Mouse (Mus musculus) hindbrain, embryonic 14.5 days (tissue): ENCODE data around the gene Pprc1. TPM values are rescaled to one million over a fixed set of nuclear protein-coding genes. Genes with fewer than 3 reads are reported as not detected.

Source experiments
- ATAC-seq: fragments of 200-750 bp; cut with Nextera tagmentation; 2 replicates; pipeline ENCODE4 v1.8.0; 2017; ENCODE audit warnings: moderate number of reproducible peaks, mild to moderate bottlenecking, moderate TSS enrichment, moderate library complexity; ENCODE audit not compliant: low FRiP score
- DNase-seq: peaks from one replicate; pipeline ENCODE4 v3.0.0-alpha.2; 2015; ENCODE audit warnings: low spot score
- H3K27ac ChIP-seq: fragments of 300-500 bp; sonication (generic); 2 replicates; pipeline ENCODE4 v1.5.1; 2014; ENCODE audit warnings: mild to moderate bottlenecking, moderate library complexity
- H3K27me3 ChIP-seq: fragments of 300-500 bp; sonication (generic); 2 replicates; pipeline ENCODE4 v1.6.1; 2014; ENCODE audit warnings: mild to moderate bottlenecking, low read length, mixed read lengths; ENCODE audit not compliant: control insufficient read depth, insufficient read depth
- H3K36me3 ChIP-seq: fragments of 300-500 bp; sonication (generic); replicated peaks from 2 replicates; pipeline ENCODE4 v1.6.1; 2014; ENCODE audit not compliant: control insufficient read depth, insufficient read depth
- H3K4me1 ChIP-seq: fragments of 300-500 bp; sonication (generic); replicated peaks from 2 replicates; pipeline ENCODE4 v1.6.1; 2014; ENCODE audit warnings: antibody characterized with exemption, low read length, mixed read lengths; ENCODE audit not compliant: control insufficient read depth, insufficient read depth
- H3K4me2 ChIP-seq: fragments of 300-500 bp; sonication (generic); replicated peaks from 2 replicates; pipeline ENCODE4 v1.6.1; 2014; ENCODE audit warnings: mild to moderate bottlenecking, moderate library complexity
- H3K4me3 ChIP-seq: fragments of 300-500 bp; sonication (generic); replicated peaks from 2 replicates; pipeline ENCODE4 v1.5.1; 2014; ENCODE audit warnings: mild to moderate bottlenecking, low read length
- H3K9ac ChIP-seq: fragments of 300-500 bp; sonication (generic); 2 replicates; pipeline ENCODE4 v1.6.1; 2014
- H3K9me3 ChIP-seq: fragments of 300-500 bp; sonication (generic); 2 replicates; pipeline ENCODE4 v1.6.1; 2016; ENCODE audit warnings: low read length; ENCODE audit not compliant: control insufficient read depth
- WGBS: fragments of 180-500 bp; shearing (Covaris S2); extraction: QIAGEN DNeasy Blood & Tissue Kit; methylation state at CpG from one replicate; pipeline ENCODE4 v1.1.7; 2014; 5-methylcytosine and 5-hydroxymethylcytosine counted together
- polyA plus RNA-seq: library from polyadenylated mRNA; unstranded; fragments of >200 nt; fragmentation: Nextera tagmentation; extraction: Ambion mirVana; gene quantifications from 2 replicates; pipeline ENCODE4 v1.2.1, GENCODE M21; 2014

The Pprc1 gene
- polyA plus RNA-seq, 1 experiment from 2014 or later: 19.1 TPM

DNA sequence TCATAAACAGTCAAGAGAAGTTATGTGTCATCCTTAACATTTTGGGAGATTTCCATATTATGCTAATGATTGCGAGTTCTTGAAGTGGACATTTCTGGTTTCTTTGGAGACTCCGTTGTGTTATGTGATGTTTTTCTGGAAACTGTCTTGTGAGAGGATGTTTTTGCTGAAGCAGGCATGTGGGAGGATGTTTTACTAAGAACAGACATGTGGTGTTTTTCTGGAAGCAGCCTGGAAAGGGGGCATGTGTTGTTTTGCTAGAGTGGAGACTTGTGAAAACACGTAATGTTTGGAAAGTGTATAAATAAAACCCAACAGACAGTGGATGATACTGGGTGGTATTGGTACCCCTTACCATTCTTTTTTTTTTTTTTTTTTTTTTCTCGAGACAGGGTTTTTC, 50.6 kb downstream of the Pprc1 start:
- no peaks in the 10 kb centered on the region for H3K4me1 ChIP-seq
- H3K9ac ChIP-seq: no peak overlapping the region
- H3K27me3 ChIP-seq: no peaks in the 10 kb centered on the region
- ATAC-seq (no peak), DNase-seq (no peak)
- H3K36me3 ChIP-seq: no peaks in the 10 kb centered on the region
- H3K27ac ChIP-seq: no peak overlapping the region
- WGBS: 86% methylated on average over 4 of the region's 4 CpGs
- no peak overlapping the region for H3K4me3 ChIP-seq
- H3K4me2 ChIP-seq: no peak overlapping the region
- H3K9me3 ChIP-seq: no peaks in the 10 kb centered on the region

- no peaks in the 10 kb centered on the region for H3K4me1 ChIP-seq
- no peak overlapping the region for H3K27ac ChIP-seq
- H3K9me3 ChIP-seq: no peaks in the 10 kb centered on the region
- H3K36me3 ChIP-seq: no peaks in the 10 kb centered on the region
- no peak overlapping the region for H3K4me3 ChIP-seq
- H3K4me2 ChIP-seq: no peak overlapping the region
- H3K9ac ChIP-seq: no peak overlapping the region
- DNase-seq (no peak), ATAC-seq (no peak)
- WGBS: 93% methylated on average over 5 of the region's 5 CpGs
- no peaks in the 10 kb centered on the region for H3K27me3 ChIP-seq
These were observed 51.7 kb downstream of the Pprc1 start for GRCm38 (mm10) chr19:46096396-46096795.

- no peak overlapping the region for H3K9ac ChIP-seq
- DNase-seq (no peak), ATAC-seq (no peak)
- H3K4me2 ChIP-seq: no peak overlapping the region
- 98% methylated on average over 3 of the region's 3 CpGs for WGBS
- H3K27me3 ChIP-seq: no peaks in the 10 kb centered on the region
- H3K4me1 ChIP-seq: no peaks in the 10 kb centered on the region
- no peaks in the 10 kb centered on the region for H3K36me3 ChIP-seq
- H3K27ac ChIP-seq: no peak overlapping the region
- H3K4me3 ChIP-seq: no peak overlapping the region
- no peaks in the 10 kb centered on the region for H3K9me3 ChIP-seq
These were observed 54.9 kb downstream of the Pprc1 start for GRCm38 (mm10) chr19:46099561-46099960.

GRCm38 (mm10) chr19:46103437-46104186, 58.9 kb downstream of the Pprc1 start:
- DNase-seq: no peak
- no peak overlapping the region for H3K4me3 ChIP-seq
- H3K9me3 ChIP-seq: no peaks in the 10 kb centered on the region
- no peaks in the 10 kb centered on the region for H3K36me3 ChIP-seq
- H3K4me2 ChIP-seq: no peak overlapping the region
- no peak overlapping the region for H3K27ac ChIP-seq
- H3K9ac ChIP-seq: no peak overlapping the region
- 87% methylated on average over 6 of the region's 6 CpGs for WGBS
- H3K27me3 ChIP-seq: no peaks in the 10 kb centered on the region
- ATAC-seq: no peak
- H3K4me1 ChIP-seq: no peaks in the 10 kb centered on the region

GRCm38 (mm10) chr19:46104187-46104557, 59.5 kb downstream of the Pprc1 start:
- no peak overlapping the region for H3K4me3 ChIP-seq
- DNase-seq (no peak), ATAC-seq (no peak)
- no peaks in the 10 kb centered on the region for H3K9me3 ChIP-seq
- no peaks in the 10 kb centered on the region for H3K4me1 ChIP-seq
- H3K9ac ChIP-seq: no peak overlapping the region
- no peak overlapping the region for H3K27ac ChIP-seq
- no peaks in the 10 kb centered on the region for H3K27me3 ChIP-seq
- no peaks in the 10 kb centered on the region for H3K36me3 ChIP-seq
- WGBS: 84% methylated on average over 2 of the region's 2 CpGs
- no peak overlapping the region for H3K4me2 ChIP-seq

DNA sequence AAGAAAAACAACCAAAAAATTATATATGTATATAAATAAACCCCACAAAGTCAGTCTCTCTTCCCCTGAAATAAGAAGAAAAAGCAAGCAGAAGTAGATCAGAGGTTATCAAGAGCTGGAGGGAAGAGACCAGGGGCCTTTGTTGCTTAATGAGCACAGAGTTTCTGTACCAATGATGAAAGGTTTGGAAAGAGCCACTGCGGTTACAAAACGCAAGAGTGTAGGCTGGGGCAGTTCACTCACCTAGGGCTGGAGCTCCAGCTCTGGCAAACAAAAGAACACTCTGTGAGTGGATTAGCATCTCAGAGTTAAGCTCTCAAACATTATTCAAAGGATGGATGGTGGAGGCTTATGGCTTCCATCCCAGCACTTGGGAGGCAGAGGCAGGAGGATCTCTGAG, 65.5 kb downstream of the Pprc1 start:
- WGBS: 84% methylated on average over 2 of the region's 2 CpGs
- no peaks in the 10 kb centered on the region for H3K4me1 ChIP-seq
- H3K4me2 ChIP-seq: no peak overlapping the region

GRCm38 (mm10) chr19:46110781-46111180, 66.1 kb downstream of the Pprc1 start:
- Histone ChIP-seq H3K27me3 (no peaks in the 10 kb centered on the region), H3K4me3 (no peak overlapping the region), H3K4me2 (no peak overlapping the region), H3K27ac (no peak overlapping the region), H3K4me1 (no peaks in the 10 kb centered on the region), H3K36me3 (no peaks in the 10 kb centered on the region), H3K9ac (no peak overlapping the region), H3K9me3 (no peaks in the 10 kb centered on the region)
- ATAC-seq (no peak), DNase-seq (no peak)
- WGBS: 87% methylated on average over 5 of the region's 5 CpGs

More for the DNA sequence above, 65.5 kb downstream of the Pprc1 start:
- no peaks in the 10 kb centered on the region for H3K36me3 ChIP-seq
- no peak overlapping the region for H3K9ac ChIP-seq
- H3K9me3 ChIP-seq: no peaks in the 10 kb centered on the region
- ATAC-seq: no peak
- no peak for DNase-seq
- no peak overlapping the region for H3K27ac ChIP-seq
- no peak overlapping the region for H3K4me3 ChIP-seq
- no peaks in the 10 kb centered on the region for H3K27me3 ChIP-seq

- Histone ChIP-seq H3K27ac (no peak overlapping the region), H3K9ac (no peak overlapping the region), H3K4me3 (no peak overlapping the region), H3K9me3 (no peaks in the 10 kb centered on the region), H3K4me2 (no peak overlapping the region), H3K4me1 (no peaks in the 10 kb centered on the region), H3K27me3 (no peaks in the 10 kb centered on the region), H3K36me3 (no peaks in the 10 kb centered on the region)
- ATAC-seq: no peak
- DNase-seq: no peak
- WGBS: 66% methylated on average over 4 of the region's 4 CpGs
These were observed 69.9 kb downstream of the Pprc1 start for GRCm38 (mm10) chr19:46114617-46115016.

DNA sequence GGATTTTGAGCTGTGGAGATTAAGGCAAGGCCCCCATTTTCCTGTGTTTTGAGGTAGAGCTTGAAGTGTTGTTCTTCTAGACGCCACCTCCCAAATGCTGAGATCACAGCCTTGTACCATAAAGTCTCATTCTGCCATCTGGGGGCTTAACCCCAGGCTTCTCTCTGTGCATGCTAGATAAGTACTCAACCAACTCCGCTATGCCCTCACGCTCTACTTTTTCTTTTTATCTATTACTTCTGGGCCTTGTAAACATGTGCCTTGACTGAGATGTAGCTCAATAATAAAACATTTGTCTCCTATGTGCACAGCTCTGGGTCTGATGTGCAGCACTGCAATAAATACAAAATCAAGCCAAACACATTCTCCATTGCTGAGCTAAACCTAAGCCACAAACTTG, 74.8 kb downstream of the Pprc1 start:
- H3K27ac ChIP-seq: no peak overlapping the region
- H3K4me1 ChIP-seq: no peaks in the 10 kb centered on the region
- no peaks in the 10 kb centered on the region for H3K36me3 ChIP-seq
- ATAC-seq (no peak), DNase-seq (no peak)
- no peak overlapping the region for H3K4me2 ChIP-seq
- no peak overlapping the region for H3K4me3 ChIP-seq
- H3K9ac ChIP-seq: no peak overlapping the region
- H3K9me3 ChIP-seq: no peaks in the 10 kb centered on the region
- 92% methylated on average over 3 of the region's 3 CpGs for WGBS
- no peaks in the 10 kb centered on the region for H3K27me3 ChIP-seq

DNA sequence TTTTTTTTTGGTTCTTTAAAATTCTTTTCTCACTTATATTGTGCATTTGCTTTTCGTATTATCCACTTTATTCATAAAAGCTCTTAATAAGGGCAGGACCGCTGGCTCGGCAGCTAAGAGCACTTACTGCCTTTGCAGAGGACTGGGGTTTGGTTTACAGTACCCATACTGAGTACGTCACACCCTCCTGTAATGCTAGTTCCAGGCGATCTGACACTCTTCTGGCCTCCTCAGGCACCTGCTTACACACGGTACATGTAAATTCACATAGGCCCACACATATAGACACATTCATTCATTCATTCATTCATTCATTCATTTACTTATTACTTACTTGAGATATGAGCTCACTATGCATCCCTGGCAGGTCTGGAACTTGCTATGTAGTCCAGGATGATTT, 76.2 kb downstream of the Pprc1 start:
- Histone ChIP-seq H3K9me3 (no peaks in the 10 kb centered on the region), H3K27ac (no peak overlapping the region), H3K4me1 (no peaks in the 10 kb centered on the region), H3K9ac (no peak overlapping the region), H3K4me3 (no peak overlapping the region), H3K36me3 (no peaks in the 10 kb centered on the region), H3K27me3 (no peaks in the 10 kb centered on the region), H3K4me2 (no peak overlapping the region)
- no peak for DNase-seq
- ATAC-seq: no peak
- WGBS: 77% methylated on average over 6 of the region's 6 CpGs
